In genomic region chr8:8862767-8863166, GRCm38 (mm10) we compare ENCODE assay signal across 32 mouse cellular contexts.
"Had no signal": no experiment of that assay in that cellular context is flagged by ENCODE, and none has a peak within 500 bp of the region (broad histone marks: within the 10 kb centered on the region; RNA-seq: fewer than 3 reads in every experiment).

No protein-coding gene starts in this region.

- H3K4me3 ChIP-seq: heart, embryonic 12.5 days; heart, embryonic 13.5 days; heart, embryonic 15.5 days; hindbrain, embryonic 10.5 days; hindbrain, embryonic 12.5 days; hindbrain, embryonic 15.5 days; intestine, embryonic 15.5 days; kidney, embryonic 15.5 days; layer of hippocampus, adult 2 months; left cerebral cortex, adult 2 months had no signal

- H3K36me3 ChIP-seq: heart, embryonic 12.5 days; heart, embryonic 13.5 days; heart, embryonic 15.5 days; hindbrain, embryonic 10.5 days; hindbrain, embryonic 12.5 days; hindbrain, embryonic 15.5 days; intestine, embryonic 15.5 days; kidney, embryonic 15.5 days had no signal

- H3K9ac ChIP-seq: heart, embryonic 12.5 days; heart, embryonic 13.5 days; heart, embryonic 15.5 days; hindbrain, embryonic 12.5 days; hindbrain, embryonic 14.5 days; hindbrain, embryonic 15.5 days; intestine, embryonic 15.5 days; kidney, embryonic 15.5 days had no signal

- H3K27ac ChIP-seq: heart, embryonic 13.5 days; heart, embryonic 15.5 days; hindbrain, embryonic 10.5 days; hindbrain, embryonic 12.5 days; hindbrain, embryonic 14.5 days; hindbrain, embryonic 15.5 days; hindbrain, postnatal 0 days; intestine, embryonic 15.5 days; kidney, embryonic 15.5 days; kidney, postnatal 0 days; layer of hippocampus, adult 2 months; left cerebral cortex, adult 2 months had no signal

- ATAC-seq: hindbrain, postnatal 0 days; inflammation-experienced regulatory T-cells, adult 6 months; intestine, embryonic 15.5 days; intestine, embryonic 16.5 days; intestine, postnatal 0 days had no signal

- H3K4me1 ChIP-seq: hindbrain, embryonic 12.5 days; hindbrain, embryonic 15.5 days had no signal

- H3K9me3 ChIP-seq: heart, embryonic 12.5 days; heart, embryonic 13.5 days; heart, embryonic 15.5 days; hindbrain, embryonic 10.5 days; hindbrain, embryonic 12.5 days; hindbrain, embryonic 15.5 days; intestine, embryonic 15.5 days; kidney, embryonic 15.5 days had no signal

- DNase-seq: heart, postnatal 10 days; heart, postnatal 14 days; heart, postnatal 36 days; heart, postnatal 4 days; kidney, adult 11 months; kidney, adult 18-20 months; kidney, adult 2 months; kidney, adult 8-10 months; kidney, adult 9 months; kidney, postnatal 10 days; kidney, postnatal 14 days; kidney, postnatal 25 days; kidney, postnatal 36 days; kidney, postnatal 4 days; layer of hippocampus, adult 9-11 months; layer of hippocampus, postnatal 36 days had no signal

- H3K27me3 ChIP-seq: heart, embryonic 12.5 days; heart, embryonic 13.5 days; heart, embryonic 15.5 days; hindbrain, embryonic 12.5 days; hindbrain, embryonic 15.5 days; intestine, embryonic 15.5 days; kidney, embryonic 15.5 days had no signal

- H3K4me2 ChIP-seq: heart, embryonic 12.5 days; heart, embryonic 13.5 days; heart, embryonic 15.5 days; hindbrain, embryonic 12.5 days; hindbrain, embryonic 14.5 days; hindbrain, embryonic 15.5 days; intestine, embryonic 15.5 days; kidney, embryonic 15.5 days had no signal
